Mouse (Mus musculus): Measurements from ENCODE around the gene Il34.
"Not testable (repeated sequence)": the region's sequence is repeated elsewhere in the genome, so short reads cannot be mapped to it uniquely, and the experiment has no call there.

Il34 gene

DNA sequence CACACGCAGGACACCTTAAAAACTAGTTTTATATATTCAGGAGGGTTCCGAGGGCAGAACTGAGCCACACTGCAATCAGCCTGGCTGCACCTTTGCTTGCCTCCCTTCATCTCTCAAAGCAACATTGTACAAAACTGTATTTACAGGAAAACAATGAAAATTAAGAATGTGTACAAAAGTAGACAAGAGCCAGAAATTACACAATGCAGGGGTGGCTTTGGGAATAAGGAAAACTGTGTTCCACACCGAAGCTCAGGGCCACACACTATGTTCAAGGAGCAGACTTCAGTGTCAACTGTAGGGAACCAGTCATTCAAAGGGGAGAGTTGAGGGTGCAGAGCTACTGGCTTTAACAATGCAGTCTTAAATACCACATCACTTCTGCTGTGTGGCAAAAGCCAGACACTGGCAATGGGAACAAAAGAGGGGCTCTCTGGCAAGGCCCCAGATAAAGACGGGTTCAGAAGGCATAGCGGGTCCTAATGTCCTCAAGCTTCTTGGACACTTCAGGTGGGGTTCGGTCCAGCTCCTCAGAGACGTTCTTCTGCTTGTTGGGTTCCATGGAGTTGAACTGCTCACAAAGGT lies 4.8 kb upstream of the Il34 start:
- no peak for DNase-seq

DNA sequence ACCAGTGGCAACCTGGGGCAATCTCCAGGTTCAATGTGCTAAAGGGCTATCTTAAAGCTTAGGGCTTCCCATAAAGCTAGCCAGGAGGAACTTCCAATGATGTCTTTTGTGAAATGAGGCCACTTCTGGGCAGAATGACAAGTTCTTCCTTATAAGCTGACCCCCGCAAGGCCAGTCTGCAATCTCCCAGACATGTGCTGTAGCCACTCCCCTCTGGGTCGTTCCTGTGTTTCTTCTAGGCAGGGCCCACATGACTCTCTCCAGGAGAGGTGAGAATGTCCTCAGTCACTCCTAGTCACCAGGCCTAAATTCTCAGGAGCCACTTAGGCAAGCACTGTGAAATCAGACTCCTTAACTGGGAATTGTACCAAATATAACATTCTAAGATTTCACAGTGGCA lies 4.1 kb upstream of the Il34 start:
- peak; percentile 67 for DNase-seq

- peak; percentile 69 for DNase-seq
These were observed 3.1 kb upstream of the Il34 start for GRCm38 (mm10) chr8:110808495-110809472.

DNA sequence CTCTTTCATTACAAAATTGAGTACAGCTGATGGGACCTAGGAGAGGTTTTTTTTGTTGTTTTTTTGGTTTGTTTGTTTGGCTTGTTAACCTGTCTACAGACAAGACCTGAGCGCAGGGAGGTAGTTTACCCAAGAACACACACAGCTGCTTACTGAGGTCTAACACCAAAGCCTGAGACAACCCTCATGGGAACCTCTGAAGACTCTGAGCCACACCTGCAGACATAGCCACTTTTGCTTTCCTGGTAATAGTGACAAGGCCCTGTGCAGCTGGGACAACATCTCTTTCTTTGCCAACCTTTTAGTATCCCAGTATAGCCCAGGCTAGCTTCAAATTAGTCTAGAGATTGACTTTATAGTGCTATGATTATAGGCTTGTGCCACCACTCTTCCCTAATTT lies 422 bp upstream of the Il34 start:
- DNase-seq, result no peak

DNA sequence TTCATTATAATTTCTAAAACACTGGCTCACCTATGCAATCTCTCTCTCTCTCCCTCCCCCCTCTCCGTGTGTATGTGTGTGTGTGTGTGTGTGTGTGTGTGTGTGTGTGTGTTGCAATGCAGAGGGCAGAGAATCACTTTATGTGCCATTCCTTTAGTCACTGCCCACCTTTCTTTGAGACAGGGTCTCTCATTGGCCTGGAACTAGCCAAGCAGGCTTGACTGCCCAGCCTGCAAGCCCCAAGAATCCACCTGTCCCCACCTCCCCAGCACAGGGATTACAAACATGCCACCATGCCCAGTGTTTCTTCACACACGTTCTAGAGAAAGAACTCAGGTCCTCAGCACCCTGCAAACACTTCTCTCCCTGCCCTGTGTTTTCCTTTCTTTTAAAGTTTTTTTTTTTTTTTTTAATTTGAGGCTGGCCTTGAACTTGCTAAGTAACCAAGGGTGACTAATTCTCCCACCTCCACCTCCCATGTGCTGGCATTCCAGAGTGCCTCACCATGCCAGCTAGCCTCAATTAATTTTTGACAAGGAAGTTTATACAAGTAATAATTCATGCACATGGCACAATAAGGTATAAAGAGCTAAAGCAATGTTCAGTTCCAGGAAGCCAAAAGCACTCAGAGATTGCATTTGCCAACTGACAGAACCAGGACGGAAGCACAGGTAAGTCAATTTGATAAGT lies 754 bp downstream of the Il34 start:
- peak; percentile 52 for DNase-seq

DNA sequence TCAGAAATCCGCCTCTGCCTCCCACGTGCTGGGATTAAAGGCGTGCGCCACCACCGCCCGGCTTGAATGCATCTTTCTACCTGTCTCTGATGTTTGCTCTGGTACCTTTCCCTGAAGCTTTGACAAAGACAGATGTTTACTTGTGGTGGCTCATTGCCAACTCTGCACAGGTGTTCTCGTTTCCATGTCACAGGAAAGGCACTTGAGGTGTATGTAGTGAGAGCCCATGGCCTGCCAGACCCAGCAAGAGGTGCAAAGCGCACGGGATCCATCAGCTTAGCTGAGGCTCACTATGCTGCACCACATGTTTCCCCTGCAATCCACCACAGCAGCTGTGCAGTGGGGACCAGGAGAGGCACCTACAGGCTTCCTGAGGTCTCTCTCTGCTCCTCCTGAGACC lies 1.9 kb downstream of the Il34 start:
- no peak for DNase-seq

DNA sequence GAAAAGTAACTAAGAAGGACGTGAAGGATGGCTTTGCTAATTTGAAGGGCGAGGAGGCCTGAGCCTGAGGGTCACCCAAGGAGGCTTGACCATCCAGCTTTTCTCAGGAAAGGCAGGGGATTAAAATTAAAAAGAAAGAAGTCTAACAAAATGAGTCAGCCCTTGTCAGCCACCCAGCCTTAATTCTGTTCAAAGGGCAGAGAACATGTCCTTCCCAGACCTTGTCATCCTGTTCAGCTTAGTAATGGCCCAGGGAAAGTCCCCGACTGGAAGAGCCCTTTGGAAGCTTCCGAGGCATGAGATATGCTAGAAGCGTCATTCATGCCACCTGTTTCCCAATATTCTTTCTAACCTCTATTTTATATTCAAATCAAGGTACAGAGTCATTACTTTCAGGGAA lies 2.7 kb downstream of the Il34 start:
- DNase-seq, result no peak

GRCm38 (mm10) chr8:110797086-110797485 lies 8.6 kb downstream of the Il34 start:
- DNase-seq, result no peak

- no peak for DNase-seq
These were observed 11.3 kb downstream of the Il34 start for GRCm38 (mm10) chr8:110794363-110794965.

DNA sequence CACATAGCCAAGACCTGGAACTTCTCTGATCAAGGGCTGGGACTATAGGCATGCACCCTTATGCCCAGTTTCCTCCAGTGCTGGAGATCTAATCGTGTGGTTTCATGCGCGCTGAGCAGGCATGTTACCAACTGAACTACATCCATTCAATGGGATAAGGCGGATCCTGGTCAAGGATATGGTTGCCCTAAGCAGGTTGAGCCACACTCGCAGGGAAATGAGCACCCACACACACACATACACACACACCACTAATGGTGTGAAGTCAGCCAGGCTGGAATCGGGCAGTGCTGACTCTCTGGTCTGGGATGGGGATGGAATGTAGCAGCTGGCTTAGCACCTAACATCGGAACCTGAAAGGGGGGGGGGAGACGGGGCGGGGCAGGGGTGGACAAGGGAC lies 11.8 kb downstream of the Il34 start:
- DNase-seq, result no peak

DNA sequence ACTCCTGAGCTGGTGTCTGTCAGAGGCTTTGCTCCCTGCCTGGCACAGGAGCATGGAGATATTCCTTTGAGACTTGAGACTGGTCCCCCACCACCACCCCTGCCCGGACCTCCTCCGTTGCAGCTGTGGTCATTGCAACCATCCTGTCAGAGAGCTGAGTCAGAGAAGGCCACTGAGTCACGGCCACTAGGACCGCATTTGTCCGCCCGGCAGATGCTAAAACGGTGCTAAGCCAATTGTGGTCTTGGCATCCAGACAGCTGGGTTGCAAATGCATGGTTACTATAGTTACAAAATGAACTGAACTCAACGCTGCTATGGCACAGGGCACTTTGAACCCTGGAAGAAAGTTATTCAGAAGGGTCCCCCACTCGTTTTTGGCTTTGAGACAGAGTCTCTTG lies 12.2 kb downstream of the Il34 start:
- no peak for DNase-seq

- peak; percentile 65 for DNase-seq
These were observed 13.0 kb downstream of the Il34 start for GRCm38 (mm10) chr8:110792574-110793200.

DNA sequence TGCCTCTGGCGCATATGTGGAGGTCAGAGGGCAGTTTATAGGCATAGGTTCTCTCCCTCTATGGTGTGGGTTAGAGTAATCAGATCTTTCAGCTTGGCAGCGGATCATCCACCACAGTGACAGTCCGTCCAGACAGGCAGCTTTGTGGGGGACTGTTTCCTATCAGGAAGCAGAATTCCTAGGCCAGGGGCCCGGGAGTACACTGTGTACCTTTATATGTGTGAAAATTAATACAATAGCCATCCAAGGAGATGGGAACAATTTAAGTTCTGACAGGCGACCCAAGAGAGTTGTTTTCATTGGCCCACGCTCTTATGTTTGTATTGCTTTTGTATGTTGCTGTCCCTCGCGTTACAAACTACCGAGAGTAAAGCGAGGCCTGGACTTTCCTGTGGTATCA lies 14.6 kb downstream of the Il34 start:
- no peak for DNase-seq

- no peak for DNase-seq
These were observed 15.5 kb downstream of the Il34 start for GRCm38 (mm10) chr8:110790270-110790669.

- DNase-seq, result peak; percentile 66
These were observed 16.2 kb downstream of the Il34 start for GRCm38 (mm10) chr8:110789571-110789970.

DNA sequence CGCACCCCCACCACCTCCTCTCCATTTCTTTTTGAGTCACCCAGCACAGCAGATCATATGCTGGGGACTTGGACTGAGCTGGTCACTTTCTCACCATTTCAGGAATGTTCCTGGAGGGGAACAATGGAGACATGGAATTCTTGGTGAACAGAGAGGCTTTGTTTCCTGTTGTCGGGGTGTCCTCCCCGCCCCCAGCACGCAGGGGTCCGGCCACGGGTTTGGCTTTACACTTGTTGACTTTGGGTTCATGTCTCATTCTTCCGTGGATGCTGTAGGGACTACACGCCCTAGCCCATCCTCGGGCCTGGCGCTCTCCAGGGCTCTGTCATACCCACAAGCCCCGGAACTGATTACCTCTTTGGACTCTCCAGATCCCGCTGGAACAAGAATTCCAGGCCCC lies 16.7 kb downstream of the Il34 start:
- no peak for DNase-seq

DNA sequence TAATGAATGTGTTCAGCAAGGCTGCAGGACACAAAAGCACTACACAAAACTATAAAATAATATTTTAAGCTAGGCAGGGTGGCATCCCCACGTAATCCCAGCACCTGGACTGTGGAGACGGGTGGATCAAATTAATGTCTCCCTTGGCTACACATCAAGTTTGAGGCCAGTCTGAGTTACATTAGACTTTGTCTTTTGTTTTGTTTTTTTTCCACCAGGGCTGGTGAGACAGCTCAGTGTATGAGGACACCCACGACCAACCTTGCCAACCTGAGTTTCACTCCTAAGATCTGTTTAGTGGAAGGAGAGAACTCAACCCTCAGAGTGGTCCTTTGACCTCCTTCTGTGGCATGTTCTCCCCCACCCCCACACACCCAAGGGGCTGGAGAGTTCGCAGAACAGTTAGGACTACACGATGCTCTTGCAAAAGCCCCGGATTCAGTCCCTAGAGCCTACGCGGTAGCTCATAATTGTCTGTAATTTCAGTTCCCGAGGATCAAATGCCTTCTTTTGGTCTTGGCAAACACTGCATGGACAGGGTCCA lies 18.2 kb downstream of the Il34 start:
- DNase-seq, result no peak

DNA sequence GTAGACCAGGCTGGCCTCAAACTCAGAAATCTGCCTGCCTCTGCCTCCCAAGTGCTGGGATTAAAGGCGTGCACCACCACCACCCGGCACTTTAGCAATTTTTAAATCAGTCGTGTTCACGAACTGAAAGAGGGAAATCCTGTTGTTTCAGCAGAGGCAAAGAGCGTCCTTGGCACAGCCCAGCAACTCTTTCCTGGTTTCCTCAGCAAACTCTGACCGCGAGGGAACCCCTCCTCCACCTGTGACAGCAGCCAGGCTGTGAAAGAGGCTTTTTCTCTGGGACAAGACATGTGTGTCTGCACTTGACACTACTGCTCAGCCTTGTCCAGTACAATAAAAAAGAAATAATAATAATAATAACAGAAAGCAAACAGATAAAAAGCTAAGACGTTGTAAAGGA lies 18.8 kb downstream of the Il34 start:
- no peak for DNase-seq

GRCm38 (mm10) chr8:110786501-110786900 lies 19.2 kb downstream of the Il34 start:
- not testable (repeated sequence) for DNase-seq

DNA sequence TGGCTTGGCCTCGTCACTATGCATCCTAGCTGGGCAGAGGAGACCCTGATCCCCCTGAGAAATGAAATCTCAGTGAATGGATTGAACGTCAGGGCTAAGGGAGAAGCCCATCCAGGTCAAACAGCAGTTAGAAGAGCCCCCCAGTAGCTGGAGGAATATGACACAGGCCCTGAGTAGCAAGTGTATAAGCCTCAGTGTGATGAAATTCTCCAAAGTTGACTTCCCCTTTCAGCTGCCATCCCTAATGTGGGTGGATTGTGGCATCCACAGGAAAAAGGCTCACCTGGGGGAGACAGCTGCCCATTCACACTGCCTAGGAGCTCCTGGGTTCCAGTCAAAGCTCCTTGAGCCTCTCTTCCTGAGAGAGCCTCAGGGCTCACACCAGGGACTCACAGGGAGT lies 20.4 kb downstream of the Il34 start:
- no peak for DNase-seq

DNA sequence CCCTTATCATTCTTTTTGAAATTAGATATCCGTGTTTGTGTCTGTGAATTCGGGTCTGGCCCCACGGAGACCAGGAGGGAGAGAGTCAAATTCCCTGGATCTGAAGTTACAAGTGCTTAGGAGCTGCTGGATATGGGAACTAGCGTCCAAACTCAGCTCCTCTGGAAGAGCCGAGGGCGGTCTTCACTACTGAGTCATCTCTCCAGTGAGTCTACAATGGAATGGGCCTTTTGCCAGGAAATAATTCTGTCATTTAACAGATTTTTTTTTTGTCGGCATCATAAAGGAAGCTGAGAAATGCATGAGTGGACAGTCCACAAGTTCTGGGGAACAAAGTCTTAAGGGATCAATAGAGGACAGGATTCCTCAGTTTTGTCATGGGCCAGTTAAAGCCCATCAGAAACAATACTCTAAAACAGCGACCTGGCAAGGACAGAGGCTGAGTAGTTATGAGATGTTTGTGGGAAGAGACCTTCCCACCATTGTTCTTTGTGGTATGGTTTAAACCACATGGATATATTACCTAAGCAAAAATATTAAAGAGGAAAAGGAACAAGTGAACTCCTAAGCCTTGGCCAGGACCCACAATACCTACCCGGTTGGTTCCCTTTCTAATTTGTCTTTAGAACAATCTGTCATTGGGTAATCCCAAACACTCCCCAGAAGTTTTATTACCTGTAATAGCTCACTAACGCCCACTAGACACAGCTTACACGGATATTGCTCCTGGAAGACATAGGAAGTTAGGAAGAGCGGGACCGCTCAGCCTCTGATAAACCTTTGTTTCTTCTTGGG lies 25.6 kb downstream of the Il34 start:
- peak; percentile 22 for DNase-seq

- DNase-seq, result no peak
These were observed 29.4 kb downstream of the Il34 start for GRCm38 (mm10) chr8:110776335-110776734.

Data from lung, postnatal 10 days (tissue).